Mouse (Mus musculus) common myeloid progenitor, adult 5-6 weeks (primary cell): ENCODE results near the gene Ddx11. TPM values are rescaled to one million over a fixed set of nuclear protein-coding genes. Genes with fewer than 3 reads are reported as not detected.

Source experiments
- ATAC-seq: replicated peaks from 2 replicates; pipeline ENCODE4 v1.8.0; 2016; ENCODE audit warnings: low read depth, mild to moderate bottlenecking, moderate TSS enrichment, inconsistent platforms; ENCODE audit not compliant: poor library complexity, severe bottlenecking
- total RNA-seq: library from RNA; stranded (forward); fragments of 200-1000, 187-1606 nt; gene quantifications from 2 replicates; pipeline ENCODE4 v1.2.3, GENCODE M21; 2017

Gene Ddx11
- 17.1 and 25.4 TPM in 2 replicates for total RNA-seq

- peak; percentile 85 for ATAC-seq
Observed at GRCm38 (mm10) chr17:66123066-66123815, at the start of gene Ddx11. Gene Ddx11 (plus strand): TSS chr17:66123520.

GRCm38 (mm10) chr17:66073971-66074370 lies 49.3 kb upstream of the Ddx11 start:
- ATAC-seq = no peak

- ATAC-seq = peak; percentile 19
Observed at GRCm38 (mm10) chr17:66075827-66076173, 47.5 kb upstream of the Ddx11 start.

- ATAC-seq = no peak
Observed at GRCm38 (mm10) chr17:66076174-66076927, 47.0 kb upstream of the Ddx11 start.

GRCm38 (mm10) chr17:66076934-66077333 lies 46.4 kb upstream of the Ddx11 start, which contains the start of gene Ankrd12:
Gene Ankrd12 (minus strand): TSS chr17:66077089.
- ATAC-seq = peak; percentile 82

GRCm38 (mm10) chr17:66077437-66077850 lies 45.9 kb upstream of the Ddx11 start:
- peak; percentile 40 for ATAC-seq

GRCm38 (mm10) chr17:66084486-66084885 lies 38.8 kb upstream of the Ddx11 start:
- ATAC-seq = 0 out of 2 replicates have a peak, but pooled peaks have one; percentile 18

GRCm38 (mm10) chr17:66085038-66085437 lies 38.3 kb upstream of the Ddx11 start:
- ATAC-seq = no peak

- ATAC-seq = no peak
Observed at GRCm38 (mm10) chr17:66090251-66090650, 33.1 kb upstream of the Ddx11 start.

- no peak for ATAC-seq
Observed at GRCm38 (mm10) chr17:66091392-66091791, 31.9 kb upstream of the Ddx11 start.

GRCm38 (mm10) chr17:66092065-66092464 lies 31.3 kb upstream of the Ddx11 start:
- ATAC-seq = no peak

- ATAC-seq = peak; percentile 63; the same call in 1 of the 2 replicates
Observed at GRCm38 (mm10) chr17:66092664-66093063, 30.7 kb upstream of the Ddx11 start.

GRCm38 (mm10) chr17:66100566-66101379 lies 22.5 kb upstream of the Ddx11 start:
- peak; percentile 7 for ATAC-seq

GRCm38 (mm10) chr17:66101380-66102330 lies 21.7 kb upstream of the Ddx11 start, which contains the start of gene Ndufv2:
Gene Ndufv2 (minus strand): TSS chr17:66101559.
- ATAC-seq = peak; percentile 94

- ATAC-seq = no peak
Observed at GRCm38 (mm10) chr17:66104076-66104475, 19.2 kb upstream of the Ddx11 start.

GRCm38 (mm10) chr17:66106601-66107267 lies 16.6 kb upstream of the Ddx11 start:
- peak; percentile 51 for ATAC-seq

- no peak for ATAC-seq
Observed at GRCm38 (mm10) chr17:66107466-66107865, 15.9 kb upstream of the Ddx11 start.

- ATAC-seq = no peak
Observed at GRCm38 (mm10) chr17:66108198-66108597, 15.1 kb upstream of the Ddx11 start.

- peak; percentile 19 for ATAC-seq
Observed at GRCm38 (mm10) chr17:66110746-66111145, 12.6 kb upstream of the Ddx11 start.
